Mouse (Mus musculus): ENCODE results near the gene C1s2. TPM values are rescaled to one million over a fixed set of nuclear protein-coding genes. Genes with fewer than 3 reads are reported as not detected.
"Not testable (repeated sequence)": the region's sequence is repeated elsewhere in the genome, so short reads cannot be mapped to it uniquely, and the experiment has no call there.

Gene C1s2
- 0.05 TPM in 1 of 2 replicates, not detected in the other for polyA plus RNA-seq (2016; fragmentation: Nextera tagmentation; extraction: Ambion mirVana)

DNA sequence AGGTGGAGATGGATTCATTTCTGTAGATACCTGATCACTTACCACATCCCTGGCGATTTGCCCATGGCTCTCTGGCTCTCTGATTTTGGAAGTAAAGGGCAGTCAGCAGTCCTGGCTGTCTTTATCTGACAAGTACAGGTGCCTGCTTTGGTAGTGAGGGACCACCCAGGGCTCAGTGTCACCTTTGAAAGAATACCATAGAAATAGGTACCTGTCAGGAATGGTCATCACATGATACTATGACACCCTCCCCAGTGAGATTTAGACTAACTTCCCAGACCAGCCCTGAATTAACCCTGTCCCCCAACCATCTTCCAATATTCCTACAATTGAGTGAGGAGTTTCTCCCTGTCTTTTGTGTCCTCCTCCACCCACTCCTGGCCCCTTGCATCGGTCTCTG, at the start of gene C1s2:
Gene C1s2, minus strand, starts transcription at position 101 of the 400 bp plus-strand sequence.
- H3K27me3 ChIP-seq (ENCODE audit: poor library complexity, severe bottlenecking); DNase-seq (ENCODE audit: extremely low spot score, low spot score); H3K36me3 ChIP-seq (replicated peaks); H3K4me3 ChIP-seq; H3K9me3 ChIP-seq; H3K27ac ChIP-seq; H3K4me1 ChIP-seq: not testable (repeated sequence)
- 90% methylated on average over 2 of the region's 2 CpGs for WGBS

DNA sequence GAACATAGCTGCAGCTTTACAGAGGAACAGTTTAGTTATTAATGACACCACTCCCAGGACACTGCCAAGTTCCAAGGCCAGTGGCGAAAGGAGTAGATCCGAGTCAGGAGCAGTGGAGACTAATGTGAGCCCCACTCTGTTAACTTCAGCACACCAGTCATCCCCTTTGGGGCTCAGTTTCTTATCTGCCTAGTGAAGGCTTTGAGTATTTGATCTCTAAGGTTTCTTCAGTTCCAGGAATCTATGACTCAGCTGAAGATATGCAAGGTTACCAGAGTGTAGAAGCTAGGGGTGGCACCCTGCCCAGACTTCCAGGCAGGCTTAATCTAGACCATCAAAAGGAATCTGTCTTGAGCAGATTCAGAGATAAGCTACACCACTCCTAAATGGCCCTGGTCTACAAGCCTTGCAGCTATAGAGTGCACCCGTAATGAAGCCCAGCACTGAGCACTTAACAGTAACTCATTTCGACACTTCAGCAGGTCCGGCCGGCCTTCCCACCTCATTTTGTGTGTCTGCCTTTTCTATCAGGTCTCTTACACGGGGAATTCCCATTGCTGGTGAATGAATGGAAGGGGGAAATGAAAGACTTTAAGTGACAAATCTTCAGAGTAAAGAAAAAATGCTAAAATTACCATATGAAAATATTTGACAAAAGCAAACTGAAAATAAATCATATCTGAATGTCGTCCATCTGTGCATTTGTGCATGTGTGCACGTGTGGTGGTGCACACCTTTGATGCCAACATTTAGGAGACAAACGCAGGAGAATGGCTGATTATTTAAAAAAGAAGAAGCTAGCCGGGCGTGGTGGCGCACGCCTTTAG, 47.9 kb upstream of the C1s2 start:
- Histone ChIP-seq H3K27me3 (ENCODE audit: poor library complexity, severe bottlenecking) (no peaks in the 10 kb centered on the region), H3K4me3 (no peak overlapping the region), H3K4me1 (peaks cover 9% of the 10 kb centered on the region), H3K9me3 (no peaks in the 10 kb centered on the region), H3K27ac (no peak overlapping the region), H3K36me3 (replicated peaks) (no peaks in the 10 kb centered on the region)
- WGBS = 91% methylated on average over 14 of the region's 14 CpGs
- no peak for DNase-seq (ENCODE audit: extremely low spot score, low spot score)

DNA sequence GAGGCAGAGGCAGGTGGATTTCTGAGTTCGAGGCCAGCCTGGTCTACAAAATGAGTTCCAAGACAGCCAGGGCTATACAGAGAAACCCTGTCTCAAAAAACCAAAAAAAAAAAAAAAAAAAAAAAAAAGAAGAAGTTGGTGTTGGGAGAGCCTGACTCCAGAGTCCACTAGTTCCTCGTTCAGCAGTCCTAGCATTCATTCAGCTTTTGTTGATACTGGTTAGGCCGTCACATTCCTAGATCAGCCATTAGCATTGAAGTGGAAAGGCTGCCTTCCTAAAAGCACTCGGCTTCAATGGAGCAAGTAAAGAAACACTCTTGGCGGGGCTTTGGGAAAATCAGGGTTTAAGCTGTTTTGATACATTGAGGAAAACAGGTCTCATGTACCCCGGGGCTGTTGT, 46.4 kb upstream of the C1s2 start:
- H3K4me1 ChIP-seq; H3K9me3 ChIP-seq; H3K36me3 ChIP-seq (replicated peaks); H3K27me3 ChIP-seq (ENCODE audit: poor library complexity, severe bottlenecking); H3K4me3 ChIP-seq; DNase-seq (ENCODE audit: extremely low spot score, low spot score); H3K27ac ChIP-seq: not testable (repeated sequence)
- 55% methylated on average over 6 of the region's 6 CpGs for whole genome bisulfite sequencing

- H3K36me3 ChIP-seq (replicated peaks) = peaks cover 9% of the 10 kb centered on the region
- DNase-seq (ENCODE audit: extremely low spot score, low spot score) = no peak
- H3K27ac ChIP-seq = no peak overlapping the region
- WGBS = 93% methylated on average over 3 of the region's 3 CpGs
- H3K4me3 ChIP-seq = no peak overlapping the region
- no peaks in the 10 kb centered on the region for H3K27me3 ChIP-seq (ENCODE audit: poor library complexity, severe bottlenecking)
- no peaks in the 10 kb centered on the region for H3K9me3 ChIP-seq
- H3K4me1 ChIP-seq = 0 out of 2 replicates have a peak, but pooled peaks cover 4% of the 10 kb centered on the region
These were observed 43.6 kb upstream of the C1s2 start for GRCm38 (mm10) chr6:124679486-124679885.

- H3K4me3 ChIP-seq = no peak overlapping the region
- H3K9me3 ChIP-seq = no peaks in the 10 kb centered on the region
These were observed 42.9 kb upstream of the C1s2 start for GRCm38 (mm10) chr6:124678769-124679168.

DNA sequence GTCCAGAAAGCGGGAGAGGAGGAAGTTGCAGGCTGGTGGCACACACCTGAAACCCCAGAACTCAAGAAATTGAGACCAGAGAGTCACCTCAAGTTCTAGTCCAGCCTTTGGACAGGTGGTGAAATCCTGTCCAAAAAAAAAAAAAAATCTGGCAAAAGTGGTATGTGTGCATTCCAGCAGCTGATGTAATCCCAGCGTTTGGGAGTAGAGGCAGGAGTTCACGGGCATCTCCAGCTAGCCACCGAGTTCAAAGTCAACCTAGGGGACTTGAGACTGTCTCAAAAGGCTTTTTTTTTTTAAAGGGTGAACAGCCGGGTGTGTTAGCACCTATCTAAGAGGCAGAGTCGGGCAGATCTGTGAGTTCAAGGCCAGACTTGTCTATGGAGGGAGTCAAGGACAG, 40.3 kb upstream of the C1s2 start:
- H3K4me1 ChIP-seq = peaks cover 12% of the 10 kb centered on the region
- no peaks in the 10 kb centered on the region for H3K27me3 ChIP-seq (ENCODE audit: poor library complexity, severe bottlenecking)
- WGBS = 90% methylated on average over 6 of the region's 6 CpGs
- H3K36me3 ChIP-seq (replicated peaks) = peaks cover 14% of the 10 kb centered on the region
- no peak overlapping the region for H3K27ac ChIP-seq
- no peak overlapping the region for H3K4me3 ChIP-seq
- H3K9me3 ChIP-seq = no peaks in the 10 kb centered on the region
- DNase-seq (ENCODE audit: extremely low spot score, low spot score) = no peak

More at GRCm38 (mm10) chr6:124678769-124679168, 42.9 kb upstream of the C1s2 start:
- Histone ChIP-seq H3K36me3 (replicated peaks) (peaks cover 14% of the 10 kb centered on the region), H3K4me1 (0 out of 2 replicates have a peak, but pooled peaks cover 4% of the 10 kb centered on the region), H3K27me3 (ENCODE audit: poor library complexity, severe bottlenecking) (no peaks in the 10 kb centered on the region), H3K27ac (no peak overlapping the region)
- 95% methylated on average over 7 of the region's 7 CpGs for WGBS
- DNase-seq (ENCODE audit: extremely low spot score, low spot score) = no peak

DNA sequence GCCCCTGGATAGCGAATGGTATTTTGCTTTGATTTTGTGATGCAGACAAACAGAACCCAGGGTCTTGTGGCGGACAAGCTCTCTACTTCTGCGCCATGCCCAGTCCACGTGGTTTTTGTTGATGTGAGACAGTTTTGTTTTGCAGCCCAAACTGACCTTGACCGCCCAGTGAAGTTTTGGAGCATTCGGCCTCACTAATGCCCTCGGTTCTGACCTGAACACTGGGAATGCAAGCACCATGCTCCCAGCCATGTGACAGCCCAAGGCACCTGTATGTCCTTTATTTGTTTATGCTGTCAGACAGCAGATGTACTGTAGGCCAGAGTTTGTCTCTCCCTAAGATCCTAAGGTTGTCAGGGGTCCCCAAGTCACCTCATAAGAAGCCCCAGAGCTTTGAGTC, 38.7 kb upstream of the C1s2 start:
- no peak overlapping the region for H3K4me3 ChIP-seq
- H3K27me3 ChIP-seq (ENCODE audit: poor library complexity, severe bottlenecking) = no peaks in the 10 kb centered on the region
- H3K36me3 ChIP-seq (replicated peaks) = peaks cover 14% of the 10 kb centered on the region
- 95% methylated on average over 7 of the region's 7 CpGs for WGBS
- no peaks in the 10 kb centered on the region for H3K9me3 ChIP-seq
- peaks cover 12% of the 10 kb centered on the region for H3K4me1 ChIP-seq
- DNase-seq (ENCODE audit: extremely low spot score, low spot score) = no peak
- H3K27ac ChIP-seq = no peak overlapping the region

GRCm38 (mm10) chr6:124673619-124674018, 37.7 kb upstream of the C1s2 start:
- 92% methylated on average over 9 of the region's 9 CpGs for WGBS
- Histone ChIP-seq H3K9me3 (no peaks in the 10 kb centered on the region), H3K27me3 (ENCODE audit: poor library complexity, severe bottlenecking) (no peaks in the 10 kb centered on the region), H3K36me3 (replicated peaks) (peaks cover 14% of the 10 kb centered on the region), H3K27ac (no peak overlapping the region), H3K4me3 (no peak overlapping the region), H3K4me1 (peaks cover 12% of the 10 kb centered on the region)
- DNase-seq (ENCODE audit: extremely low spot score, low spot score) = no peak

- Histone ChIP-seq H3K4me1 (peaks cover 12% of the 10 kb centered on the region), H3K27me3 (ENCODE audit: poor library complexity, severe bottlenecking) (no peaks in the 10 kb centered on the region), H3K9me3 (no peaks in the 10 kb centered on the region), H3K36me3 (replicated peaks) (peaks cover 14% of the 10 kb centered on the region), H3K4me3 (no peak overlapping the region), H3K27ac (peak overlapping the region; percentile 9; the same call in 1 of the 2 replicates)
- WGBS = 62% methylated on average over 6 of the region's 6 CpGs
- no peak for DNase-seq (ENCODE audit: extremely low spot score, low spot score)
These were observed 36.2 kb upstream of the C1s2 start for GRCm38 (mm10) chr6:124672100-124672499.

- Histone ChIP-seq H3K27ac (no peak overlapping the region), H3K4me3 (no peak overlapping the region), H3K4me1 (peaks cover 12% of the 10 kb centered on the region), H3K27me3 (ENCODE audit: poor library complexity, severe bottlenecking) (no peaks in the 10 kb centered on the region), H3K36me3 (replicated peaks) (peaks cover 18% of the 10 kb centered on the region), H3K9me3 (no peaks in the 10 kb centered on the region)
- WGBS = 92% methylated on average over 7 of the region's 7 CpGs
- DNase-seq (ENCODE audit: extremely low spot score, low spot score) = no peak
These were observed 34.5 kb upstream of the C1s2 start for GRCm38 (mm10) chr6:124670281-124670900.

- peaks cover 12% of the 10 kb centered on the region for H3K4me1 ChIP-seq
- H3K27ac ChIP-seq = no peak overlapping the region
- H3K4me3 ChIP-seq = no peak overlapping the region
- peaks cover 10% of the 10 kb centered on the region for H3K36me3 ChIP-seq (replicated peaks)
- no peaks in the 10 kb centered on the region for H3K27me3 ChIP-seq (ENCODE audit: poor library complexity, severe bottlenecking)
- DNase-seq (ENCODE audit: extremely low spot score, low spot score) = no peak
- H3K9me3 ChIP-seq = no peaks in the 10 kb centered on the region
- WGBS = 93% methylated on average over 11 of the region's 11 CpGs
These were observed 33.5 kb upstream of the C1s2 start for GRCm38 (mm10) chr6:124669234-124669859.

DNA sequence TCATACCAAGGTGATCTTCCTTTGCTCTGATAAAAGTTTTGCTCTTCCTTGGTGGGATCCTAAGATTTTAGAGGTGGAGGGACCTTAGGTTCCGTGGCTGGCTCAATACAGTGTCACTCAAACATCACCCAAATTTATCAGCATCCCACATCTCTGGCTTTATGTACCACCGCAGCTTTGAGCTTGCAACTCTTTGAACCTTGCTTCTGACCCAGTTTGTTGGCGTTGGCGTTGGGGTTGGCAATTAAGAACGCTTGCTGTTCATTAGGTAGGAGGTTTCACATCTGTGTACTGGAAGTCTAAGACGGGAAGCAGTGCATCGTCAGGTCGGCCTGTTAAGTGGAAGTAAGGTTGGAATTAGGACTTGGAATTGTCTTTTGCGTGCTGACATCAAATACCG, 29.1 kb upstream of the C1s2 start:
- Histone ChIP-seq H3K4me3 (no peak overlapping the region), H3K27ac (no peak overlapping the region), H3K36me3 (replicated peaks) (peaks cover 7% of the 10 kb centered on the region; the same call in 1 of the 2 replicates), H3K4me1 (peaks cover 19% of the 10 kb centered on the region), H3K9me3 (no peaks in the 10 kb centered on the region), H3K27me3 (ENCODE audit: poor library complexity, severe bottlenecking) (no peaks in the 10 kb centered on the region)
- no peak for DNase-seq (ENCODE audit: extremely low spot score, low spot score)
- WGBS = 94% methylated on average over 10 of the region's 10 CpGs

DNA sequence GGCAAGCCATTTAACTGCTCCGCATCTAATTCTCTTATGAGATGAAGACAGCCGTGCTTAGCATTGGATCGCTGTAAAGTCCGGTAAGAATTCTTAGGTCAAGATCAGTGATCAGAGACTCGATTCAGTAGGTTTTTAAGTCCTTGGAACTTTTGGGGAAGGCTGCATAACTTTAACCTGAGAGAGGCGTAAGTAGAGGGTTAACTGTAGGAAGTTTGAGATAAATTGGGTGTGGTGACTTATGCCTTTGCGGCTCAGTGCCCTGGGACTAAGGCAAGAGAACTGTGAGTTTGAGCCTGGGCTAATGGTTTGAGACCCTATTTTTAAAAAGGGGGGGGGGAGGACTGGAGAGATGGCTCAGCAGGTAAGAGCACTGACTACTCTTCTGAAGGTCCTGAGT, 28.4 kb upstream of the C1s2 start:
- 95% methylated on average over 7 of the region's 7 CpGs for WGBS
- Histone ChIP-seq H3K4me1 (peaks cover 19% of the 10 kb centered on the region), H3K9me3 (no peaks in the 10 kb centered on the region), H3K4me3 (no peak overlapping the region), H3K27me3 (ENCODE audit: poor library complexity, severe bottlenecking) (no peaks in the 10 kb centered on the region), H3K27ac (no peak overlapping the region), H3K36me3 (replicated peaks) (peaks cover 7% of the 10 kb centered on the region; the same call in 1 of the 2 replicates)
- no peak for DNase-seq (ENCODE audit: extremely low spot score, low spot score)
